Mouse (Mus musculus): Measurements from ENCODE around the gene Gm10577. TPM values are rescaled to one million over a fixed set of nuclear protein-coding genes. Genes with fewer than 3 reads are reported as not detected.
A peak's percentile ranks its signal among the peaks of the same experiment; 100 is the strongest.

Gene Gm10577
- total RNA-seq, 2 experiments from 2014 or later, result not detected

GRCm38 (mm10) chr4:100996060-100996651 is 24.3 kb downstream of the Gm10577 start:
- no peak for DNase-seq (ENCODE audit: low spot score in 2 of 2)

GRCm38 (mm10) chr4:100995617-100996016 is 24.9 kb downstream of the Gm10577 start:
- DNase-seq (ENCODE audit: low spot score in 2 of 2), result no peak

- no peak for DNase-seq (ENCODE audit: low spot score in 2 of 2)
Observed at GRCm38 (mm10) chr4:100994442-100995255, 25.8 kb downstream of the Gm10577 start.

GRCm38 (mm10) chr4:100992086-100992485 is 28.4 kb downstream of the Gm10577 start:
- no peak for DNase-seq (ENCODE audit: low spot score in 2 of 2)

GRCm38 (mm10) chr4:100990996-100991395 is 29.5 kb downstream of the Gm10577 start:
- no peak for DNase-seq (ENCODE audit: low spot score in 2 of 2)

GRCm38 (mm10) chr4:100988231-100988799 is 32.2 kb downstream of the Gm10577 start:
- DNase-seq (ENCODE audit: low spot score in 2 of 2), result peak; percentile 26 to 32

GRCm38 (mm10) chr4:100987187-100987586 is 33.3 kb downstream of the Gm10577 start:
- DNase-seq (ENCODE audit: low spot score in 2 of 2), result no peak

GRCm38 (mm10) chr4:100977522-100977921 is 43.0 kb downstream of the Gm10577 start:
- DNase-seq (ENCODE audit: low spot score in 2 of 2), result no peak

- DNase-seq (ENCODE audit: low spot score in 2 of 2), result no peak
Observed at GRCm38 (mm10) chr4:100974455-100975035, 46.0 kb downstream of the Gm10577 start.

GRCm38 (mm10) chr4:100973641-100974454 is 46.6 kb downstream of the Gm10577 start:
- DNase-seq (ENCODE audit: low spot score in 2 of 2), result no peak

Other genes with a start within 250 kb of the Gm10577 start
- 10 to 100 TPM in 1 of 2 experiments, 1 to 10 TPM in 1; 9.9 to 16.4 TPM for gene Cachd1, start 244.0 kb downstream of the Gm10577 start, total RNA-seq (2021)
- 10 to 100 TPM; 18.3 to 18.6 TPM for gene Raver2, start 48.3 kb upstream of the Gm10577 start, total RNA-seq (2021)
- 100 to 1,000 TPM; 125 to 129 TPM for gene Jak1, start 244.6 kb upstream of the Gm10577 start, total RNA-seq (2021)